Mouse (Mus musculus) testis, adult 2 months (tissue): ENCODE results near the gene Adra2b.

Source experiments
- CTCF ChIP-seq: fragments of 200-500 bp; IDR thresholded peaks from 2 replicates; pipeline ENCODE4 v1.5.1; 2012; ENCODE audit warnings: low read depth, mild to moderate bottlenecking, inconsistent platforms, low read length, moderate library complexity; ENCODE audit not compliant: control insufficient read depth, insufficient read depth, insufficient replicate concordance
- POLR2A ChIP-seq: fragments of 200-500 bp; IDR thresholded peaks from 2 replicates; pipeline ENCODE4 v1.6.1; 2012; ENCODE audit warnings: low read depth, mild to moderate bottlenecking, inconsistent platforms, low read length, moderate library complexity; ENCODE audit not compliant: control insufficient read depth

- TF ChIP-seq CTCF, result no peak
- no peak for TF ChIP-seq POLR2A
These were observed 4.3 kb downstream of the Adra2b start for GRCm38 (mm10) chr2:127367126-127367820.
